Mouse (Mus musculus): ENCODE measurements around the gene Pip4k2a. TPM values are rescaled to one million over a fixed set of nuclear protein-coding genes. Genes with fewer than 3 reads are reported as not detected.
A peak's percentile ranks its signal among the peaks of the same experiment; 100 is the strongest.

The Pip4k2a gene
- polyA plus RNA-seq, 1 experiment = 78.1 TPM

- Histone ChIP-seq H3K4me3 (replicated peaks; ENCODE audit: insufficient read depth, low read depth, low read length) (no peak overlapping the region), H3K27me3 (ENCODE audit: control insufficient read depth, insufficient read depth, low read length) (no peaks in the 10 kb centered on the region), H3K4me1 (ENCODE audit: control insufficient read depth, insufficient read depth, low read length) (no peaks in the 10 kb centered on the region), H3K27ac (ENCODE audit: insufficient read depth, low read length) (no peak overlapping the region)
- WGBS = 81% methylated on average over 4 of the region's 4 CpGs
- TF ChIP-seq POLR2A (IDR thresholded peaks at IDR 0.05; ENCODE audit: borderline replicate concordance, insufficient read depth, low read length) = no peak
- TF ChIP-seq CTCF (IDR thresholded peaks at IDR 0.05; ENCODE audit: borderline replicate concordance, insufficient read depth, low read depth, low read length) = no peak
- no peak for DNase-seq
Observed at GRCm38 (mm10) chr2:19007580-19007979, 9.7 kb upstream of the Pip4k2a start.

- no peaks in the 10 kb centered on the region for H3K27me3 ChIP-seq (ENCODE audit: control insufficient read depth, insufficient read depth, low read length)
- H3K4me1 ChIP-seq (ENCODE audit: control insufficient read depth, insufficient read depth, low read length) = no peaks in the 10 kb centered on the region
- no peak overlapping the region for H3K27ac ChIP-seq (ENCODE audit: insufficient read depth, low read length)
- no peak overlapping the region for H3K4me3 ChIP-seq (replicated peaks; ENCODE audit: insufficient read depth, low read depth, low read length)
- WGBS = 94% methylated on average over 7 of the region's 7 CpGs
- no peak for DNase-seq
- TF ChIP-seq POLR2A (IDR thresholded peaks at IDR 0.05; ENCODE audit: borderline replicate concordance, insufficient read depth, low read length) (no peak), CTCF (IDR thresholded peaks at IDR 0.05; ENCODE audit: borderline replicate concordance, insufficient read depth, low read depth, low read length) (no peak)
Observed at GRCm38 (mm10) chr2:19006124-19006523, 8.2 kb upstream of the Pip4k2a start.

GRCm38 (mm10) chr2:19004801-19005200 lies 6.9 kb upstream of the Pip4k2a start:
- Histone ChIP-seq H3K27me3 (ENCODE audit: control insufficient read depth, insufficient read depth, low read length) (no peaks in the 10 kb centered on the region), H3K27ac (ENCODE audit: insufficient read depth, low read length) (no peak overlapping the region), H3K4me3 (replicated peaks; ENCODE audit: insufficient read depth, low read depth, low read length) (no peak overlapping the region), H3K4me1 (ENCODE audit: control insufficient read depth, insufficient read depth, low read length) (no peaks in the 10 kb centered on the region)
- 81% methylated on average over 10 of the region's 10 CpGs for WGBS
- no peak for DNase-seq
- TF ChIP-seq CTCF (IDR thresholded peaks at IDR 0.05; ENCODE audit: borderline replicate concordance, insufficient read depth, low read depth, low read length) = no peak
- no peak for TF ChIP-seq POLR2A (IDR thresholded peaks at IDR 0.05; ENCODE audit: borderline replicate concordance, insufficient read depth, low read length)

GRCm38 (mm10) chr2:18999395-18999794 lies 1.5 kb upstream of the Pip4k2a start:
- no peak for TF ChIP-seq CTCF (IDR thresholded peaks at IDR 0.05; ENCODE audit: borderline replicate concordance, insufficient read depth, low read depth, low read length)
- no peak for TF ChIP-seq POLR2A (IDR thresholded peaks at IDR 0.05; ENCODE audit: borderline replicate concordance, insufficient read depth, low read length)
- WGBS = 95% methylated on average over 2 of the region's 2 CpGs
- no peaks in the 10 kb centered on the region for H3K27me3 ChIP-seq (ENCODE audit: control insufficient read depth, insufficient read depth, low read length)
- no peak overlapping the region for H3K27ac ChIP-seq (ENCODE audit: insufficient read depth, low read length)
- H3K4me1 ChIP-seq (ENCODE audit: control insufficient read depth, insufficient read depth, low read length) = no peaks in the 10 kb centered on the region
- no peak for DNase-seq
- no peak overlapping the region for H3K4me3 ChIP-seq (replicated peaks; ENCODE audit: insufficient read depth, low read depth, low read length)

- no peaks in the 10 kb centered on the region for H3K27me3 ChIP-seq (ENCODE audit: control insufficient read depth, insufficient read depth, low read length)
- H3K4me3 ChIP-seq (replicated peaks; ENCODE audit: insufficient read depth, low read depth, low read length) = peak overlapping the region; percentile 73
- DNase-seq = peak; percentile 58 to 74
- no peaks in the 10 kb centered on the region for H3K4me1 ChIP-seq (ENCODE audit: control insufficient read depth, insufficient read depth, low read length)
- WGBS = under 1% methylated on average over 46 of the region's 46 CpGs
- TF ChIP-seq POLR2A (IDR thresholded peaks at IDR 0.05; ENCODE audit: borderline replicate concordance, insufficient read depth, low read length) = no peak
- no peak for TF ChIP-seq CTCF (IDR thresholded peaks at IDR 0.05; ENCODE audit: borderline replicate concordance, insufficient read depth, low read depth, low read length)
- H3K27ac ChIP-seq (ENCODE audit: insufficient read depth, low read length) = peak overlapping the region; percentile 13; the same call in 1 of the 2 replicates
Observed at GRCm38 (mm10) chr2:18997387-18997971, 447 bp downstream of the Pip4k2a start.

- Histone ChIP-seq H3K27ac (ENCODE audit: insufficient read depth, low read length) (no peak overlapping the region), H3K4me1 (ENCODE audit: control insufficient read depth, insufficient read depth, low read length) (no peaks in the 10 kb centered on the region), H3K4me3 (replicated peaks; ENCODE audit: insufficient read depth, low read depth, low read length) (peak overlapping the region; percentile 73), H3K27me3 (ENCODE audit: control insufficient read depth, insufficient read depth, low read length) (no peaks in the 10 kb centered on the region)
- TF ChIP-seq POLR2A (IDR thresholded peaks at IDR 0.05; ENCODE audit: borderline replicate concordance, insufficient read depth, low read length) (no peak), CTCF (IDR thresholded peaks at IDR 0.05; ENCODE audit: borderline replicate concordance, insufficient read depth, low read depth, low read length) (no peak)
- peak; percentile 33 to 47 for DNase-seq
- 2% methylated on average over 25 of the region's 25 CpGs for WGBS
Observed at GRCm38 (mm10) chr2:18996451-18997211, 1.3 kb downstream of the Pip4k2a start.

- 81% methylated on average over 7 of the region's 7 CpGs for WGBS
- no peaks in the 10 kb centered on the region for H3K4me1 ChIP-seq (ENCODE audit: control insufficient read depth, insufficient read depth, low read length)
- no peak for TF ChIP-seq CTCF (IDR thresholded peaks at IDR 0.05; ENCODE audit: borderline replicate concordance, insufficient read depth, low read depth, low read length)
- H3K27me3 ChIP-seq (ENCODE audit: control insufficient read depth, insufficient read depth, low read length) = no peaks in the 10 kb centered on the region
- no peak overlapping the region for H3K4me3 ChIP-seq (replicated peaks; ENCODE audit: insufficient read depth, low read depth, low read length)
- no peak for DNase-seq
- no peak overlapping the region for H3K27ac ChIP-seq (ENCODE audit: insufficient read depth, low read length)
Observed at GRCm38 (mm10) chr2:18992512-18993510, 5.1 kb downstream of the Pip4k2a start.
